Mouse (Mus musculus): ENCODE results near the gene Dgki.

DNA sequence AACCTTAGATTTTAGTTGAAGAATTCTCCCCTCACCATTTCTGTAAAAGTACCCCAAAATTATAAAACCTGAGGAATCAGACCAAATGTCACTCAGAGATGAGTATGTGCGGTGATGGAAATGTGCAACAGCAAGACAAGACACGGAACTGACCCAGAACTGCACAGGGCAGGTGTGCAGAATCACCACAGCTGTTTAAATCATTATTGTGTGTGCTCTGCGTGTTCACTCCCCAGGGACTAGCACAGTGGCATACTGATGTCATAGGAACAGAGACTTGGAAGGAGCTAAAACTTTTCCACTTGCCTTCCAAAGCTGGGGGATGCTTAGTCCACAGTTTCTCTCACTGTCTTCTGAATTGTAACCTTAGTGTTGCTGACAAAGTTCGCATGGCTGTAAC, 467.3 kb downstream of the Dgki start:
- TF ChIP-seq POLR2A (IDR thresholded peaks at IDR 0.05; ENCODE audit: borderline replicate concordance, insufficient read depth, low read length): no peak
- no peak for TF ChIP-seq CTCF (IDR thresholded peaks at IDR 0.05; ENCODE audit: borderline replicate concordance, insufficient read depth, low read depth, low read length)

Measured in cerebellum, adult 2 months (tissue).